Mouse (Mus musculus): ENCODE data around the gene Tnks1bp1. TPM values are rescaled to one million over a fixed set of nuclear protein-coding genes. Genes with fewer than 3 reads are reported as not detected.

Gene Tnks1bp1
- polyA plus RNA-seq, 1 experiment, result 121 TPM

GRCm38 (mm10) chr2:85038336-85038735, 9.5 kb upstream of the Tnks1bp1 start:
- no peak for DNase-seq (ENCODE audit: low read depth)

- DNase-seq (ENCODE audit: low read depth), result no peak
Observed at GRCm38 (mm10) chr2:85043623-85044022, 4.2 kb upstream of the Tnks1bp1 start.

- DNase-seq (ENCODE audit: low read depth), result no peak
Observed at GRCm38 (mm10) chr2:85046222-85046621, 1.6 kb upstream of the Tnks1bp1 start.

- no peak for DNase-seq (ENCODE audit: low read depth)
Observed at GRCm38 (mm10) chr2:85047081-85047480, 741 bp upstream of the Tnks1bp1 start.

GRCm38 (mm10) chr2:85048168-85048751, 438 bp downstream of the Tnks1bp1 start:
- DNase-seq (ENCODE audit: low read depth), result no peak

GRCm38 (mm10) chr2:85049277-85049676, 1.5 kb downstream of the Tnks1bp1 start:
- no peak for DNase-seq (ENCODE audit: low read depth)

GRCm38 (mm10) chr2:85050001-85050634, 2.3 kb downstream of the Tnks1bp1 start:
- no peak for DNase-seq (ENCODE audit: low read depth)

- no peak for DNase-seq (ENCODE audit: low read depth)
Observed at GRCm38 (mm10) chr2:85050746-85051145, 2.9 kb downstream of the Tnks1bp1 start.

- no peak for DNase-seq (ENCODE audit: low read depth)
Observed at GRCm38 (mm10) chr2:85053192-85053816, 5.5 kb downstream of the Tnks1bp1 start.

GRCm38 (mm10) chr2:85056711-85057110, 8.9 kb downstream of the Tnks1bp1 start:
- DNase-seq (ENCODE audit: low read depth), result no peak

GRCm38 (mm10) chr2:85059677-85060076, 11.9 kb downstream of the Tnks1bp1 start:
- DNase-seq (ENCODE audit: low read depth), result no peak

GRCm38 (mm10) chr2:85060591-85061060, 12.8 kb downstream of the Tnks1bp1 start:
- DNase-seq (ENCODE audit: low read depth), result no peak

- no peak for DNase-seq (ENCODE audit: low read depth)
Observed at GRCm38 (mm10) chr2:85061107-85061541, 13.3 kb downstream of the Tnks1bp1 start.

GRCm38 (mm10) chr2:85065141-85065875, 17.5 kb downstream of the Tnks1bp1 start:
- DNase-seq (ENCODE audit: low read depth), result no peak

GRCm38 (mm10) chr2:85066937-85067336, 19.1 kb downstream of the Tnks1bp1 start:
- no peak for DNase-seq (ENCODE audit: low read depth)

GRCm38 (mm10) chr2:85067903-85068625, 20.2 kb downstream of the Tnks1bp1 start:
- no peak for DNase-seq (ENCODE audit: low read depth)

- no peak for DNase-seq (ENCODE audit: low read depth)
Observed at GRCm38 (mm10) chr2:85068626-85069025, 20.8 kb downstream of the Tnks1bp1 start.

GRCm38 (mm10) chr2:85070086-85070485, 22.3 kb downstream of the Tnks1bp1 start:
- DNase-seq (ENCODE audit: low read depth), result no peak

GRCm38 (mm10) chr2:85071921-85072320, 24.1 kb downstream of the Tnks1bp1 start:
- no peak for DNase-seq (ENCODE audit: low read depth)

- no peak for DNase-seq (ENCODE audit: low read depth)
Observed at GRCm38 (mm10) chr2:85073751-85074150, 25.9 kb downstream of the Tnks1bp1 start.
